Mouse (Mus musculus) forebrain, postnatal 0 days (tissue): ENCODE measurements around the gene Zcwpw1. TPM values are rescaled to one million over a fixed set of nuclear protein-coding genes. Genes with fewer than 3 reads are reported as not detected.

ENCODE experiments used
- ATAC-seq: fragments of 200-750 bp; cut with Nextera tagmentation; 2 replicates; pipeline ENCODE4 v1.8.0; 2017; ENCODE audit warnings: mild to moderate bottlenecking, moderate library complexity
- DNase-seq: peaks from one replicate; pipeline ENCODE4 v3.0.0-alpha.2; 2015
- H3K27ac ChIP-seq: fragments of 300-500 bp; sonication (generic); 2 replicates; pipeline ENCODE4 v1.5.1; 2014; ENCODE audit warnings: low read depth, mild to moderate bottlenecking, antibody characterized with exemption, low read length, moderate library complexity, mixed read lengths
- H3K27me3 ChIP-seq: fragments of 300-500 bp; sonication (generic); 2 replicates; pipeline ENCODE4 v1.6.1; 2014; ENCODE audit warnings: mild to moderate bottlenecking, low read length, mixed read lengths; ENCODE audit not compliant: insufficient read depth
- H3K36me3 ChIP-seq: fragments of 300-500 bp; sonication (generic); 2 replicates; pipeline ENCODE4 v1.6.1; 2014; ENCODE audit warnings: mild to moderate bottlenecking, moderate library complexity; ENCODE audit not compliant: insufficient read depth
- H3K4me1 ChIP-seq: fragments of 300-500 bp; sonication (generic); 2 replicates; pipeline ENCODE4 v1.6.1; 2014; ENCODE audit warnings: antibody characterized with exemption; ENCODE audit not compliant: insufficient read depth
- H3K4me2 ChIP-seq: fragments of 300-500 bp; sonication (generic); 2 replicates; pipeline ENCODE4 v1.6.1; 2014; ENCODE audit warnings: low read depth, mild to moderate bottlenecking, moderate library complexity
- H3K4me3 ChIP-seq: fragments of 300-500 bp; sonication (generic); 2 replicates; pipeline ENCODE4 v1.5.1; 2014; ENCODE audit warnings: low read depth, low read length, mixed read lengths
- H3K9ac ChIP-seq: fragments of 300-500 bp; sonication (generic); 2 replicates; pipeline ENCODE4 v1.6.1; 2014; ENCODE audit warnings: mild to moderate bottlenecking
- H3K9me3 ChIP-seq: fragments of 300-500 bp; sonication (generic); 2 replicates; pipeline ENCODE4 v1.6.1; 2016; ENCODE audit warnings: low read length
- CTCF ChIP-seq: sonication (generic); IDR thresholded peaks from 2 replicates; pipeline ENCODE4 v1.5.1; 2016; ENCODE audit warnings: antibody characterized with exemption, control low read depth, low read depth
- WGBS: fragments of 180-500 bp; shearing (Covaris S2); extraction: QIAGEN DNeasy Blood & Tissue Kit; methylation state at CpG from one replicate; pipeline ENCODE4 v1.1.7; 2014; 5-methylcytosine and 5-hydroxymethylcytosine counted together
- polyA plus RNA-seq: library from polyadenylated mRNA; unstranded; fragments of >200 nt; fragmentation: Nextera tagmentation; extraction: Ambion mirVana; gene quantifications from 2 replicates; pipeline ENCODE4 v1.2.1, GENCODE M21; 2015
- total RNA-seq: library from RNA; depleted of rRNA; stranded (reverse); fragments of >200 nt; gene quantifications from 2 replicates; pipeline ENCODE4 v1.2.3, GENCODE M21; 2014

Zcwpw1 gene
- total and polyA plus RNA-seq, 2 experiments from 2014 or later = 4.8 to 7.7 TPM

- DNase-seq = no peak
- WGBS = 87% methylated on average over 7 of the region's 7 CpGs
- H3K27ac ChIP-seq = no peak overlapping the region; the same call in 1 of the 2 replicates
Observed at GRCm38 (mm10) chr5:137777267-137777845, 10.2 kb upstream of the Zcwpw1 start.

GRCm38 (mm10) chr5:137778635-137779034 is 9.0 kb upstream of the Zcwpw1 start, which contains the start of gene Ppp1r35:
Gene Ppp1r35, plus strand, starts transcription at chr5:137778849.
- H3K36me3 ChIP-seq = peaks cover 31% of the 10 kb centered on the region
- ATAC-seq (peak; percentile 98), DNase-seq (peak; percentile 99)
- no peaks in the 10 kb centered on the region for H3K27me3 ChIP-seq
- H3K9me3 ChIP-seq = no peaks in the 10 kb centered on the region
- no peak for TF ChIP-seq CTCF
- peaks cover 22% of the 10 kb centered on the region for H3K4me1 ChIP-seq
- peak within 1 kb of the TSS; percentile 98 for H3K4me3 ChIP-seq
- H3K9ac ChIP-seq = peak within 1 kb of the TSS; percentile 92
- peak within 1 kb of the TSS; percentile 92 for H3K27ac ChIP-seq
- peak within 1 kb of the TSS; percentile 95 for H3K4me2 ChIP-seq
- 0% methylated on average over 31 of the region's 31 CpGs for WGBS

More at GRCm38 (mm10) chr5:137777267-137777845, 10.2 kb upstream of the Zcwpw1 start:
- Histone ChIP-seq H3K4me1 (peaks cover 12% of the 10 kb centered on the region), H3K9ac (no peak overlapping the region), H3K4me2 (no peak overlapping the region), H3K36me3 (peaks cover 18% of the 10 kb centered on the region), H3K4me3 (no peak overlapping the region), H3K9me3 (no peaks in the 10 kb centered on the region), H3K27me3 (no peaks in the 10 kb centered on the region)
- no peak for TF ChIP-seq CTCF
- ATAC-seq = no peak

- Histone ChIP-seq H3K9ac (peak overlapping the region; percentile 92), H3K36me3 (peaks cover 36% of the 10 kb centered on the region), H3K27me3 (no peaks in the 10 kb centered on the region), H3K4me1 (peaks cover 29% of the 10 kb centered on the region), H3K27ac (peak overlapping the region; percentile 92), H3K4me2 (peak overlapping the region; percentile 95), H3K9me3 (no peaks in the 10 kb centered on the region), H3K4me3 (peak overlapping the region; percentile 98)
- 1% methylated on average over 50 of the region's 83 CpGs for WGBS
- ATAC-seq (peak; percentile 17), DNase-seq (no peak)
- 0 out of 2 replicates have a peak, but pooled peaks have one; percentile 1 for TF ChIP-seq CTCF
Observed at GRCm38 (mm10) chr5:137779053-137779933, 8.3 kb upstream of the Zcwpw1 start.

GRCm38 (mm10) chr5:137781661-137782060 is 5.9 kb upstream of the Zcwpw1 start:
- 91% methylated on average over 7 of the region's 7 CpGs for WGBS
- H3K9ac ChIP-seq = no peak overlapping the region
- H3K36me3 ChIP-seq = peaks cover 42% of the 10 kb centered on the region
- DNase-seq = no peak
- ATAC-seq = no peak
- H3K4me1 ChIP-seq = peaks cover 39% of the 10 kb centered on the region
- no peak overlapping the region for H3K4me3 ChIP-seq
- no peak for TF ChIP-seq CTCF
- no peak overlapping the region for H3K4me2 ChIP-seq
- H3K9me3 ChIP-seq = no peaks in the 10 kb centered on the region
- H3K27me3 ChIP-seq = no peaks in the 10 kb centered on the region
- H3K27ac ChIP-seq = no peak overlapping the region

GRCm38 (mm10) chr5:137782776-137783522 is 4.6 kb upstream of the Zcwpw1 start:
- Histone ChIP-seq H3K9ac (peak overlapping the region; percentile 25; the same call in 1 of the 2 replicates), H3K27ac (no peak overlapping the region), H3K4me1 (peaks cover 37% of the 10 kb centered on the region), H3K27me3 (no peaks in the 10 kb centered on the region), H3K4me3 (no peak overlapping the region), H3K36me3 (peaks cover 42% of the 10 kb centered on the region), H3K4me2 (peak overlapping the region; percentile 69), H3K9me3 (no peaks in the 10 kb centered on the region)
- WGBS = 84% methylated on average over 13 of the region's 13 CpGs
- no peak for TF ChIP-seq CTCF
- no peak for ATAC-seq
- no peak for DNase-seq

GRCm38 (mm10) chr5:137783901-137784540 is 3.6 kb upstream of the Zcwpw1 start:
- TF ChIP-seq CTCF = no peak
- peaks cover 36% of the 10 kb centered on the region for H3K4me1 ChIP-seq
- no peaks in the 10 kb centered on the region for H3K27me3 ChIP-seq

More at GRCm38 (mm10) chr5:137783901-137784540, 3.6 kb upstream of the Zcwpw1 start:
- DNase-seq = no peak
- H3K4me3 ChIP-seq = 0 out of 2 replicates have a peak overlapping the region, but pooled peaks have one; percentile 7
- H3K9ac ChIP-seq = peak overlapping the region; percentile 25
- H3K36me3 ChIP-seq = peaks cover 42% of the 10 kb centered on the region
- H3K4me2 ChIP-seq = peak overlapping the region; percentile 69
- no peak overlapping the region for H3K27ac ChIP-seq
- H3K9me3 ChIP-seq = no peaks in the 10 kb centered on the region
- WGBS = 69% methylated on average over 9 of the region's 9 CpGs
- ATAC-seq = no peak
